Mouse (Mus musculus) hindbrain, embryonic 10.5 days (tissue): ENCODE measurements around the gene Cmbl. TPM values are rescaled to one million over a fixed set of nuclear protein-coding genes. Genes with fewer than 3 reads are reported as not detected.

Source experiments
- DNase-seq: peaks from one replicate; pipeline ENCODE4 v3.0.0-alpha.2; 2017; ENCODE audit warnings: low spot score
- H3K27ac ChIP-seq: fragments of 300-500 bp; sonication (generic); 2 replicates; pipeline ENCODE4 v1.5.1; 2016; ENCODE audit warnings: mild to moderate bottlenecking, moderate library complexity
- H3K27me3 ChIP-seq: fragments of 300-500 bp; sonication (generic); 2 replicates; pipeline ENCODE4 v1.6.1; 2016; ENCODE audit warnings: mild to moderate bottlenecking; ENCODE audit not compliant: poor library complexity, insufficient read depth, severe bottlenecking
- H3K36me3 ChIP-seq: fragments of 300-500 bp; sonication (generic); 2 replicates; pipeline ENCODE4 v1.6.1; 2016; ENCODE audit warnings: mild to moderate bottlenecking, moderate library complexity
- H3K4me1 ChIP-seq: fragments of 300-500 bp; sonication (generic); replicated peaks from 2 replicates; pipeline ENCODE4 v1.6.1; 2016; ENCODE audit warnings: mild to moderate bottlenecking
- H3K4me3 ChIP-seq: fragments of 300-500 bp; sonication (generic); 2 replicates; pipeline ENCODE4 v1.5.1; 2016; ENCODE audit warnings: mild to moderate bottlenecking, moderate library complexity
- H3K9me3 ChIP-seq: fragments of 300-500 bp; sonication (generic); 2 replicates; pipeline ENCODE4 v1.6.1; 2016; ENCODE audit warnings: mild to moderate bottlenecking, moderate library complexity
- WGBS: fragments of 180-500 bp; shearing (Covaris S2); methylation state at CpG from one replicate; pipeline ENCODE4 v1.1.7; 2016; 5-methylcytosine and 5-hydroxymethylcytosine counted together
- polyA plus RNA-seq: library from polyadenylated mRNA; unstranded; fragments of >200 nt; fragmentation: Nextera tagmentation; extraction: Ambion mirVana; gene quantifications from 2 replicates; pipeline ENCODE4 v1.2.1, GENCODE M21; 2016

Cmbl gene
- polyA plus RNA-seq, 1 experiment from 2014 or later, result 1.6 TPM

DNA sequence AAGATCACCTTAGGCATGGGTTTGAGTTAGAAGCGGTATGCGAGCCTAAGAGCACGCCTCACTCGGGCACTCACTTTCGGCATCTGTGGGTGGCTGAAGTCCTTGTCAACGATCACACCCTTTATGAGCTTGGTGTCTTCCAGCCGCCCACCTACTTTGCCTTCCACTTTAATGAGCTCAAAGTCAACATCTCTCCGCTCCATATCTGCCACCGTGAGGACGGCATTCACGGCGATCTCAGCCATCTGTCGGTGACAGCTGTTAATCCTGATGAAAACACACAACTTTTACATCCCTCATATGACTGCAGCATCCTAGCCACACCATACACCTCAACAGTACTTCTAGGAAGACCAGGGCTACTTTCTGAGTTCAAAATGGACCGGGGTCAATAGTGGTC, 29.1 kb downstream of the Cmbl start:
- H3K9me3 ChIP-seq, result no peaks in the 10 kb centered on the region
- peaks cover 93% of the 10 kb centered on the region for H3K36me3 ChIP-seq
- H3K27ac ChIP-seq, result no peak overlapping the region
- no peak overlapping the region for H3K4me3 ChIP-seq
- 93% methylated on average over 14 of the region's 14 CpGs for WGBS
- peaks cover 5% of the 10 kb centered on the region for H3K4me1 ChIP-seq
- no peaks in the 10 kb centered on the region for H3K27me3 ChIP-seq
- no peak for DNase-seq

DNA sequence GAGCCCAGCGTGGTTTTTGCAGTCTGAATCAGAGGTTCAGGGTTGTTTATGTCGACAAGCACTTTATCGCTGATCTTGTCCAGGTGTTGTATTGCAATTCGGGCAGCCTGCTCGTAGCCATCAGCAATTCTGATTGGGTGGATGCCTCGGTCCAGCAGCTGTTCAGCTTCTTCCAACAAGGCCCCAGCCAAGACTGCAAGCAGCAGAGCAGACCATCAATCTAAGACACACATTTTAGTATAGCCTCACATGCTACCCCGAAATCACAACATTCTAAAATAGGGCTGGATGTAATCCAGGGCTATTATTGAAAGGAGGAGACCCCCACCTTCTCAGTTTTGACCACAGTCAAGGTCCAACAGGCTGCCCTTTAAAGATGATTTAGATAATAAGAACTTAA, 30.5 kb downstream of the Cmbl start:
- no peak overlapping the region for H3K27ac ChIP-seq
- WGBS, result 96% methylated on average over 7 of the region's 7 CpGs
- no peaks in the 10 kb centered on the region for H3K27me3 ChIP-seq
- H3K9me3 ChIP-seq, result no peaks in the 10 kb centered on the region
- H3K4me1 ChIP-seq, result peaks cover 18% of the 10 kb centered on the region
- H3K36me3 ChIP-seq, result peaks cover 80% of the 10 kb centered on the region
- H3K4me3 ChIP-seq, result no peak overlapping the region
- no peak for DNase-seq

DNA sequence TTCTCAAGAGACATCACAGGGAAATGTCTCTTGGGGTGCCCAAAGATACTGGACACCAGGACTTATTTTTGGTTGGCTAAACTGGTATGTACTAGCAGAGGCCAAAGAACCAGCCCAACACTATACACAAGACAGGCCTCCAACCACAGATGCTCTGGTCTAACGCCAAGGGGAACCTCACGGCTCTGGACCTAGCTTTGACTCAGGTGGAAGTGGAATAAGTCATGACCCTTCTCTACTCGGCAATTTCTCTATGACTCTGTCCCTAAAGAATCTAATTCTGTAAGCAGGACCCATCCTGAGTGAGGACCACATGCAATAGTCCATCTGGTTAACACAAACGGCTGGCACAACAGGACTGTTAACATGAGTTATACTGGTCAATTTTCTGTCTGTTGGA, 34.6 kb downstream of the Cmbl start:
- Histone ChIP-seq H3K27ac (no peak overlapping the region), H3K4me3 (peak overlapping the region; percentile 96), H3K27me3 (no peaks in the 10 kb centered on the region), H3K36me3 (peaks cover 38% of the 10 kb centered on the region), H3K9me3 (no peaks in the 10 kb centered on the region), H3K4me1 (peaks cover 30% of the 10 kb centered on the region)
- WGBS, result 85% methylated on average over 4 of the region's 4 CpGs
- DNase-seq, result no peak

DNA sequence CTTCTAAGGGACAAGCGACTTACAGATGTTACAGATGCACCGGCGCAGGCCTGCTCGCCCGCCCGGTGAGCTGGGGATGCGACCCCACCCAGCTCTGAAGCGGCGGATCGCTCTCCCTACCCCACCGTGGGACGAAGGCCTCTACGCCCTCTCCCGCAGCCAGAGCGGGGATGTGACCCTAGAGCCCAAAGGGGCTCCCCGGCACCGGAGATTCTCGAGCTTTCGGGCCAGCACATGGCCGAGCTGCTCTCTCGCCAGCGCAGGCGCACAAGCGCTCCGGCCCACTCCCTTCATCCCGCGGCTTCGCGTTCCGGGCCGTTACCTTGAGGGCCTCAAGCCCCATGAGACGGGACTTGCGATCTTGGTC, 36.1 kb downstream of the Cmbl start:
- DNase-seq, result no peak
- peak overlapping the region; percentile 96 for H3K4me3 ChIP-seq
- peaks cover 23% of the 10 kb centered on the region for H3K36me3 ChIP-seq
- no peaks in the 10 kb centered on the region for H3K9me3 ChIP-seq
- H3K4me1 ChIP-seq, result peaks cover 30% of the 10 kb centered on the region
- no peaks in the 10 kb centered on the region for H3K27me3 ChIP-seq
- under 1% methylated on average over 33 of the region's 33 CpGs for WGBS
- H3K27ac ChIP-seq, result peak overlapping the region; percentile 98

DNA sequence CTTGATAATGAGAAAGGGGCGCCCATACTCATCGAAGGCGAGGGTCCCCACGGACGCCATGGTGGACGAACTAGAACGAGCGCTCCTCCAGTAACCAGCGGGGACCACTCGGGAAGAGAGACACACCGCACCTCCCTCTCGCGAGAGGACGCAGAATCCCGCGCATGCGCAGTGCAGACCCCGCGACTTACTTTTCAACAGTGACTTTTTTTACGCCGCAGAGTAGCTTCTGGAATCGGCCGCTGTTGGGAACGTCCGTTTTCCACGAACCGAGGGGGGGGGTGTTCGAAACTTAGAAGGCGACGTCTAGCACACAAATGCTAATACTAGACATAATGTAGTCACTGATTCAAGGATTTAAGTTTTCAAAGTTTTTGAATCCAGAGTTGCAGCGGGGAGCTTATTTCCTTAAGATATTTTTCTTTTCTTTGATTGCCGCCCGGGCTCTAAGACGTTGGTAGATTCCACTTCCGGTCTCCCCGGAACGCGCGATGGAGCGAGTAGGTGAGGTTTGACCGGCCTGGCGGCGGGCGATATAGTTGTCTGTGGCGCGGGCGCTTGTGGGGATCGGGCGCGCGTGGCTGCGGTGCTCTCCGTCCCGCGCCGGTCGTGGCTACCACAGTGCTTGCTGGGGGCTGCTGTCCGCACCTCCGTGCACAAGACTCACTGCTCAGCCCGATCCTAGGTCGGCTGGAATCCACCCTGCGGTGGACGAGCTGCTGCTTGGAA, 36.6 kb downstream of the Cmbl start, which contains the start of the genes Cct5 and Fam173b:
TSS of gene Cct5 (minus strand) at position 159 of the 729 bp plus-strand sequence.
TSS of gene Fam173b (plus strand) at position 207 of the 729 bp plus-strand sequence.
- peaks cover 18% of the 10 kb centered on the region for H3K36me3 ChIP-seq
- peak within 1 kb of the TSS; percentile 98 for H3K27ac ChIP-seq
- no peaks in the 10 kb centered on the region for H3K9me3 ChIP-seq
- peaks cover 30% of the 10 kb centered on the region for H3K4me1 ChIP-seq
- no peaks in the 10 kb centered on the region for H3K27me3 ChIP-seq
- H3K4me3 ChIP-seq, result peak within 1 kb of the TSS; percentile 96
- peak; percentile 99 for DNase-seq
- under 1% methylated on average over 63 of the region's 63 CpGs for WGBS

DNA sequence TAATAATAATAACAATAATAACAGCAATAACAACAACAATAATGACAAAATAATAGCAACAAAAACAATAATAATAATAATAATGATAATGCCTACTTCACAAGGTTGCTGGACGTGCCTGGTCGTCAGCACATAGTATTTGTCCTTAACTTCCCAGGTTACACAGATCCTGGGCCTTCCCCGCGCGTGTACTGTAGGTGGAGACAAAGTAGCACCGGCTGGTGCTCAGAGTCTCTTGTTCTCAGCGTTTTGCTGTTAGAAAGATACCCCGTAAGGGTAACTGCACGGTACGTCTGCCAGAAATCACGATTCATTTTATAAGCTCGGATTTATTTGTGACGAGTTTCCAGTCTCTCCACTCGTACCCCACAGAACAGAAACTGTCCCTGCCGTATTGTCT, 37.2 kb downstream of the Cmbl start:
- Histone ChIP-seq H3K27ac (peak overlapping the region; percentile 98), H3K27me3 (no peaks in the 10 kb centered on the region), H3K4me3 (peak overlapping the region; percentile 96), H3K4me1 (peaks cover 30% of the 10 kb centered on the region), H3K36me3 (peaks cover 12% of the 10 kb centered on the region), H3K9me3 (no peaks in the 10 kb centered on the region)
- WGBS, result 16% methylated on average over 15 of the region's 15 CpGs
- peak; percentile 61 for DNase-seq

DNA sequence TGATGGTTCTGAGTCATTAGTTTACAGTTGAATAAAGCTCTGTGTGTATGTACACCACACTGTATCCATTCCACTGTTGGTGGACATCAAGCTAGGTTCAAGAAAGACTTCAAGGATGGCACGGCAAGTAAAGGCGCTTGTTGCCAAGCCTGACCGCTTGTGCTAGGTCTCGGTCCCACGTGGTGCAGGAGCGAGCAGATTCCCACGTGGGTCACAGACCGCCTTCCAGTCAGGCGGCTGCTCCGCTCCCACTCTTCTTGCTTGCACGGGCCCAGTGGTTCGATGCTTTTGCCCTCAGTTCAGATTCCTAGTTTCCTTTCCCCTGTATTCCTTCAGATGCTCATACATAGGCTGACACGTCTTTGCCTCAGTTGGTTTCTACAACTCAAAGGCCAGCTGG, 37.9 kb downstream of the Cmbl start:
- H3K4me1 ChIP-seq, result peaks cover 30% of the 10 kb centered on the region
- H3K27me3 ChIP-seq, result no peaks in the 10 kb centered on the region
- H3K4me3 ChIP-seq, result peak overlapping the region; percentile 96
- peak overlapping the region; percentile 98; the same call in 1 of the 2 replicates for H3K27ac ChIP-seq
- DNase-seq, result no peak
- WGBS, result 91% methylated on average over 13 of the region's 13 CpGs
- H3K36me3 ChIP-seq, result peaks cover 5% of the 10 kb centered on the region; the same call in 1 of the 2 replicates
- no peaks in the 10 kb centered on the region for H3K9me3 ChIP-seq

DNA sequence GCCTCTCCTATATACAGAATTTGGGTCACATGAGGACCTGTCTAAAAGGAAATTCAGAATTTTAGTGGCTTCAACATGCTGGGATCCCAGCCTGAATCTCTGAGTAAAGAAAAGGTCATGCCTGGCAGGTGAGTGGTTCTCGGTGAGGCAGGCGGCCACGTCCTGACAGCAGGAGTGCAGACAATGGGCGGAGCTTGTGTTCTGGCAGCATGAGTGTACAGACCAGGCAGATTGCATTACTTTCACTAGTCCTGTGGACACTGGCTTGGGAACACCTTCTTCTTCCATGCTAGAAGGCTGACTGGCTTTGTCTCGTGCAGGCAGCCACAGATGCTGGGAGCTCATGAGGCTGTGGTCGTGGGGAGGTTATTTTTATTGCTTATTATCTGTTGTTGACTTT, 41.6 kb downstream of the Cmbl start:
- no peak for DNase-seq
- no peak overlapping the region for H3K27ac ChIP-seq
- no peaks in the 10 kb centered on the region for H3K9me3 ChIP-seq
- no peaks in the 10 kb centered on the region for H3K27me3 ChIP-seq
- peaks cover 8% of the 10 kb centered on the region for H3K36me3 ChIP-seq
- H3K4me3 ChIP-seq, result no peak overlapping the region
- WGBS, result 77% methylated on average over 6 of the region's 6 CpGs
- peaks cover 10% of the 10 kb centered on the region for H3K4me1 ChIP-seq

DNA sequence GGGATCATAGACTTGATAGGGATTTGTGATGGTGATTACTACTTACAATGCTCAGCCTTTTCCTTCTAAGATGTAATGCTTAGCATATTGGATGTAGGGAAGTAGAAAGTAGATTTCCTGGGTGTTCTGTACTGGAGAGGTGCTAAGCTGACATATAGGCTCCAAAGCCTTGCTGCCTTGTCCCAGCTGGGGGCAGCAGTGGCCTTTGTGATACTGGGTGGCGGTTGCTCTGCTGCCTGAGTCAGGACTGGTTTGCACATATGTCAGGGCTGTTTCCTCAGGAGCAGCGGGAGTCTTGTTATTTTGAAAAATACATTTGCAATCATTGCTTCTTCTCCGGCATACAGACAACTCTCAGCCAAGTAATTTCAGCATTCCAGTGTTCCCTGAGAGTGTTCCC, 45.8 kb downstream of the Cmbl start:
- H3K36me3 ChIP-seq, result peaks cover 33% of the 10 kb centered on the region
- H3K27me3 ChIP-seq, result no peaks in the 10 kb centered on the region
- no peak for DNase-seq
- H3K27ac ChIP-seq, result no peak overlapping the region
- H3K4me3 ChIP-seq, result no peak overlapping the region
- no peaks in the 10 kb centered on the region for H3K4me1 ChIP-seq
- 83% methylated on average over 3 of the region's 3 CpGs for WGBS
- no peaks in the 10 kb centered on the region for H3K9me3 ChIP-seq

DNA sequence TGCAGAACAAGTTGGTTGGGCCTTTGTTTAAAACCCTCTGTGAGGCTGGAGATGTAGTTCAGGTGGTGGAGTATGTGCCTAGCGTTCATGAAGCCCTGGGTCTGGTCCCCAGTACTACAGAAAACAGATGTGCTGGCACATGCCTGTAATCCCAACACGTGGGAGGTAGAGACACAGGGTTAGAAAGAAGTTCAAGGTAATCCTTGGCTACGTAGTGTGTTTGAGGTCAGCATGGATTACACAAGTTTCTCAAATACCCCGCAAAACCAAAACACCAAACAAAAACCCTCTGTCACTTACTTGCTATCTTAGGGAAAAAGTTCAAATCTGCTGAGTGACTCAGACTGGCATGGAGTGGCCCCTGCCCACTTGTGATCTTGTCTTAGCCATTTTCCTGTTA, 46.8 kb downstream of the Cmbl start:
- no peaks in the 10 kb centered on the region for H3K27me3 ChIP-seq
- 92% methylated on average over 4 of the region's 4 CpGs for WGBS
- DNase-seq, result no peak

DNA sequence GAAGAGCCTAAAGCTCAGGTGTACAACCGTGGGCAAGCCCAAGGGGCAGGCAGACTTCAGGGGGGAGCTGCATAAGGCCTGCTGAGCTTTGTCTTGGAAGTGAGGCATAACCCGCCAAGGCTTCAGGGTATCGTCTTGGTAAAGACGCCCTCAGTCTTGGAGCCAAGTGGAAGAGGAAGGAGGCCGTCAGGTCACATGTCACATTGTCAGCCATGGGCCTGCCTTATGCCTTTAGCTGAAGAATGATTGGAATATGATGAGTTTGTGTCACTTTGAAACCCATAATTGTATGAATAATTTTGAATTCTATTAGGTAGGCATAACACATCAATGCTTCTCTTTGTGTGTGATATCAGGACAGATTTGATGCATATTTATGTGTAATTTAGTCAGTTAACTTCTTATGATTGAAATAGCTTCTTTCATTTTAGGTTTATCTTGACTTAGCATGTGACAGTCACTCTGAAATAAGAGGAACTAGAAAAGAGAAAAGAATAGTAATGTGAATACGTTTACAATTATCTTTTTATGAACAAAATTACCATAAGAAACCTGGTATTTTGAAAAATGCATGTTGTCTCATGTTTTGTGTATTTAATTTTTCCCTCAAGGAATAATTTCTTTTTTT, 48.8 kb downstream of the Cmbl start:
- no peak for DNase-seq
- 91% methylated on average over 6 of the region's 6 CpGs for WGBS
- Histone ChIP-seq H3K36me3 (peaks cover 56% of the 10 kb centered on the region), H3K27ac (no peak overlapping the region), H3K9me3 (no peaks in the 10 kb centered on the region), H3K27me3 (no peaks in the 10 kb centered on the region), H3K4me3 (no peak overlapping the region), H3K4me1 (no peaks in the 10 kb centered on the region)

More for the DNA sequence above, 46.8 kb downstream of the Cmbl start:
- Histone ChIP-seq H3K4me1 (no peaks in the 10 kb centered on the region), H3K4me3 (no peak overlapping the region), H3K36me3 (peaks cover 38% of the 10 kb centered on the region), H3K9me3 (no peaks in the 10 kb centered on the region), H3K27ac (no peak overlapping the region)

DNA sequence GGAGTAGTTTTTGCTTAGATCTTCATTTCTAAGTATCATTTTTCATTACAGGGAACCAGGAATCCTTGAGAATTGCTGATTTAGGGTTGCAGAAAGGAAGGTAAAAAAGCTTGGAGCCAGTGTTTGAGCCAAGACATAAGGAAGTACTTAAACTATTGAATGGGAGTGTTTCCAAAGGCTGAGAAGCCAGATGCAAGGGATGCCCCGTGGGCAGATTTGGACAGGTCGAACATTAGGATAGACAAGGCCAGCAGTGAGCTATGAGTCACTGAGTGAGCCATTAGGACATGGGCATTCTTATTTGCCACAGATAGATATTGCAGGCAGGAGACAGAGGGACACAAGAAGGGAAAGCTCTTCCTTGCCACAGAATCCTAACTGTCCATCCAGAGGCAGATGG, 49.5 kb downstream of the Cmbl start:
- DNase-seq, result no peak
- 92% methylated on average over 2 of the region's 2 CpGs for WGBS

DNA sequence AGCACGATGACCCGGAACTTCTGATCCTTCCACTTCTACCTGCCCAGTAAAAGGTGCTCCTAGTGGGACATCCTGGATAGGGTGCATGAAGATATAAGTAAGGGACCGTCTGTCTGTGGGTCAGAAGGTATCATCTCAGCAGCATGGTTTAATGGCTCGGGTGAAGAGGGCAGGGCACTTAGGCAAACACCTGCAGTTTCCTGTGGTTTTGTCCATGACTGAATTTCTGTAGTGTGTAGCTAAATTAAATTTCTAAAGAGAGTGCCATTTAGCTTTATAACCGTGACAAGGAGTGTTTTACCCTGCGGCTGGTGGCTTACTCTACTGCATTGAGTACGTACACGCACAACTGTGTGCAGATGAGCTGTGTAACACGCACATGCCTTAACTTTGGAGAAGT, 52.1 kb downstream of the Cmbl start:
- Histone ChIP-seq H3K4me3 (no peak overlapping the region), H3K36me3 (peaks cover 73% of the 10 kb centered on the region), H3K4me1 (no peaks in the 10 kb centered on the region), H3K27me3 (no peaks in the 10 kb centered on the region), H3K27ac (no peak overlapping the region), H3K9me3 (no peaks in the 10 kb centered on the region)
- 93% methylated on average over 9 of the region's 9 CpGs for WGBS
- DNase-seq, result no peak

More for the DNA sequence above, 49.5 kb downstream of the Cmbl start:
- H3K9me3 ChIP-seq, result no peaks in the 10 kb centered on the region
- H3K27me3 ChIP-seq, result no peaks in the 10 kb centered on the region
- no peaks in the 10 kb centered on the region for H3K4me1 ChIP-seq
- no peak overlapping the region for H3K4me3 ChIP-seq
- H3K36me3 ChIP-seq, result peaks cover 57% of the 10 kb centered on the region
- no peak overlapping the region for H3K27ac ChIP-seq
